Mouse (Mus musculus): ENCODE measurements around the gene Capn11.

GRCm38 (mm10) chr17:45594195-45594594 lies 64.9 kb downstream of the Capn11 start:
- TF ChIP-seq POLR2A (IDR thresholded peaks at IDR 0.05; ENCODE audit: borderline replicate concordance, extremely low read depth, low read depth, low read length), result no peak
- no peak for TF ChIP-seq CTCF (IDR thresholded peaks at IDR 0.05; ENCODE audit: insufficient read depth, low read length)

All from lung, adult 2 months (tissue).